Mouse (Mus musculus) erythroblast, embryonic 14.5 days (primary cell): ENCODE results near the gene Lce3d.

Source experiments
- GATA1 ChIP-seq: IDR thresholded peaks from 2 replicates; pipeline ENCODE4 v1.6.1; 2012; ENCODE audit warnings: low read length, inconsistent platforms, mixed read lengths
- TAL1 ChIP-seq: IDR thresholded peaks from 3 replicates; pipeline ENCODE4 v1.6.1; 2012; ENCODE audit warnings: low read length, inconsistent platforms, mixed read lengths

GRCm38 (mm10) chr3:92920364-92920763, 36.8 kb upstream of the Lce3d start:
- TF ChIP-seq GATA1 (no peak), TAL1 (no peak)
